Mouse (Mus musculus) heart, embryonic 10.5 days (tissue): ENCODE results near the gene Hist1h2bj. TPM values are rescaled to one million over a fixed set of nuclear protein-coding genes. Genes with fewer than 3 reads are reported as not detected.

Experiments used
- DNase-seq: peaks from one replicate; pipeline ENCODE4 v3.0.0-alpha.2; 2017; ENCODE audit warnings: low spot score
- H3K27ac ChIP-seq: fragments of 300-500 bp; sonication (generic); 2 replicates; pipeline ENCODE4 v1.5.1; 2016; ENCODE audit warnings: mild to moderate bottlenecking
- H3K27me3 ChIP-seq: fragments of 300-500 bp; sonication (generic); 2 replicates; pipeline ENCODE4 v1.6.1; 2016; ENCODE audit warnings: mild to moderate bottlenecking; ENCODE audit not compliant: poor library complexity, insufficient read depth, severe bottlenecking
- H3K36me3 ChIP-seq: fragments of 300-500 bp; sonication (generic); 2 replicates; pipeline ENCODE4 v1.6.1; 2016; ENCODE audit warnings: mild to moderate bottlenecking, moderate library complexity
- H3K4me1 ChIP-seq: fragments of 300-500 bp; sonication (generic); 2 replicates; pipeline ENCODE4 v1.6.1; 2016; ENCODE audit warnings: mild to moderate bottlenecking
- H3K4me3 ChIP-seq: fragments of 300-500 bp; sonication (generic); 2 replicates; pipeline ENCODE4 v1.5.1; 2016; ENCODE audit warnings: mild to moderate bottlenecking, moderate library complexity
- H3K9me3 ChIP-seq: fragments of 300-500 bp; sonication (generic); 2 replicates; pipeline ENCODE4 v1.6.1; 2016; ENCODE audit warnings: mild to moderate bottlenecking, moderate library complexity
- WGBS: fragments of 180-500 bp; shearing (Covaris S2); methylation state at CpG from one replicate; pipeline ENCODE4 v1.1.7; 2016; 5-methylcytosine and 5-hydroxymethylcytosine counted together
- polyA plus RNA-seq: library from polyadenylated mRNA; unstranded; fragments of >200 nt; fragmentation: Nextera tagmentation; extraction: Ambion mirVana; gene quantifications from 2 replicates; pipeline ENCODE4 v1.2.1, GENCODE M21; 2016

Hist1h2bj gene
- polyA plus RNA-seq, 1 experiment from 2014 or later: 12.9 TPM

DNA sequence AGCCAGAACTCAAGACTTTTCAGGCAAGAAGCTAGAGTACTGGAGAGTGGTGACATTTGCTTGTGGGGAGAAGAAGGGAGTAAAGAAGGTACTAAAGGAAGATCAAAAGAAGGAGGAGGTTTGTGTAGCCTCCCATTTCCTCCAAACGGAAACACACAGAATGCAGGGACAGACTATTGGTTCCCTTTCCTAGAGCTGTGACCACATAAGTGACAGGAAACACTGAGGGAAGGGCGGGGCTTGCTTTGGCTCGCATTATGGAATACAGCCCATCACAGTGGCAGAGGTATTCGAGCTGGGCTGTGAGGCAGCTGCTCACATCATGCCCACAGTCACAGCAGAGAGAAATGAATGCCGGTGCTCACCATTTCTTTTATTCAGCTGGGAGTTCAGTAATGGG, 41.2 kb upstream of the Hist1h2bj start:
- WGBS: 27% methylated on average over 5 of the region's 5 CpGs
- Histone ChIP-seq H3K36me3 (no peaks in the 10 kb centered on the region), H3K4me3 (0 out of 2 replicates have a peak overlapping the region, but pooled peaks have one; percentile 5), H3K4me1 (peaks cover 18% of the 10 kb centered on the region), H3K27ac (no peak overlapping the region), H3K9me3 (no peaks in the 10 kb centered on the region), H3K27me3 (peaks cover 100% of the 10 kb centered on the region)
- DNase-seq: no peak

DNA sequence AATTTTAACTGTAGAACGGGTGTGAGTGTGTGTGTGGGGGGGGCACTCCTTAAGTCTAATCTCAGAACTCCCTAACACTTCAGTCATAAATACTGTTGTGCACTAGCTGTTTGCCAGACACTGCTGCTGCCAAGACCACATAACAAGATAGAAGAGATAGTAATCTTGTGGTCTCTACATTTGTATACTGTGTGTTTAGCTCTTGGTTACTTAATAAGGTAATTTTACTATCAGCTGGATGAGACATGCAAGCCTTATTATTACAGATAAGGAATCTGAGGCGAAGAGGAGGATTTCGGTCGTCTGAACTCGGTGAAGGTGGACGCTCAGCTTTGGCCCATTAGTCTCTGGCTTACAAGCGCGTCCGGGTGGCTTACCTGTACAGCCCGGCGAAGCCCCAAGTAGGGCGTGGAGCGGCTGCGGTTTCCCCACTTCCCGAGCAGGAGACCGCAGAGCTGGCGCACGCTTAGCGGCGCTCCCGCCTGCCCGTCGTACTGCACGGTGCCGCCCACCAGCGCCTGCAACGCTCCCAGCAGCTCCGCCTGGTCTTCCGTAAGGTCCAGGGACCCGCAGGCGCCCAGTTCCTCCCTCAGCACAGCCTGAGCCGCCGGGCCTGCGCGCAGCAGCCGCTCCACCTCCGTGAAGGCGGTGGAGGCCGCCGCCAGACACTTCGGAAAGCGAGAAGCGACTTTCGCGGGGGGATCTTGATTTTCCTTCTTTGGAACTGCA, 37.2 kb upstream of the Hist1h2bj start:
- peak overlapping the region; percentile 69 for H3K4me3 ChIP-seq
- H3K36me3 ChIP-seq: no peaks in the 10 kb centered on the region
- H3K9me3 ChIP-seq: no peaks in the 10 kb centered on the region
- 0 out of 2 replicates have a peak overlapping the region, but pooled peaks have one; percentile 22 for H3K27ac ChIP-seq
- H3K27me3 ChIP-seq: peaks cover 100% of the 10 kb centered on the region
- WGBS: under 1% methylated on average over 45 of the region's 45 CpGs
- no peak for DNase-seq
- H3K4me1 ChIP-seq: peaks cover 18% of the 10 kb centered on the region

DNA sequence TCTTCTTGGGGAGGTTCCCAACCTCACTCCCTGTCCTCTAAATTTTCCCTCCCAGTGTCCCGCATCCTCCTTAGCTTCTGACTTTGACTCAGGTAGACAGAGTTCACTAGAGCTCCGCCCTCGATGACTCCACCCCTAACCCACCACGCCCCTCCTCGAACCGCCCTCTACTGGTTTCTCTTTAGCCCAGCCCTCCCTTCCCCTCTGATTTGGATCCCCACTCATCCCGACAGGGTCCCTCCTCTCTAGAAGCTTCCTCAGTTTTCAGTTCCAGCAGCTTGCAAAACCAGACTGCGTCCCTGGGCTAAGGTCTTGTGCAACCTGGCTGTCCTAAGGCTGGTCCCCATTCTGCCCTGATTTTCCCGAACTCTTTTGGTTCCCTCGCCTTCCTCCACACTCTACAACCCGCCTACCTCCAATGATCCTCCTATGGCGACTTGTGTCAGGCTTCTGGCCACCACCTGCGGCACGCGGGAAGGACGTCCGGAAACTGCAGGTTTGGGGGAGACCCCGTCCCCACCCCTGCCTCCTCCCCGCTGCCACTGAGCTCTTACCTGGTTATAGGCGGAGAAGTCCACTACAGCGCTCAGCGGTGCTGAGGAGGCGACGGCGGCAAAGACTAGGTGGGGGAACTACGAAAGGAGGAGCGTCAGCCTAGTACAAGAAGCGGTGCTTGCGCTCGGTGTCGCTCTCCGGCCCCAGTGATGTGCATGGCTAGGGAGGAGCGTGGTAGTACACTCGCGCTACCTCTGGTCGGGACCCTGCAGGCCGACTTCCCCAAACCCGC, 36.5 kb upstream of the Hist1h2bj start:
- under 1% methylated on average over 38 of the region's 38 CpGs for WGBS
- no peak for DNase-seq
- Histone ChIP-seq H3K4me3 (peak overlapping the region; percentile 69), H3K4me1 (peaks cover 18% of the 10 kb centered on the region), H3K27ac (peak overlapping the region; percentile 36; the same call in 1 of the 2 replicates), H3K36me3 (no peaks in the 10 kb centered on the region), H3K27me3 (peaks cover 99% of the 10 kb centered on the region), H3K9me3 (no peaks in the 10 kb centered on the region)

DNA sequence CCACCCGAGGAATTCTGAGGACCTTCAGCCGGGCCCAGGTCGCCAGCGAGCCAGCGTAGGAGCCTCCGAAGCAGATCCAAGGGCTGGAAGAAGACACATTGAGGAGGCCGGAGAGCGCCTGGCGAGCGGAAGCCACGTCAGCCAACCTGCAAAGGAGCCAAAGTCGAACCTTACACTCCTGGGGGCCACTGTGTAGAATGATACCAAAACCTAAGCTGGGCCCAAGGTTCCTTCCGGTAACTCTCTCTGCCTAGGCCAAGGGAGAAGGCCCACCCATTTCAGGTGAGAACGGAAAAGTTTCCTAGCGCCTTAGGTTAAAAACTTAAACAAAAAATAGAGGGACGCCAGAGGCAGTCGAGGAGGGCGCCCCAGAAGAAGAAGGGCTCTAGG, 35.9 kb upstream of the Hist1h2bj start:
- H3K4me1 ChIP-seq: peaks cover 18% of the 10 kb centered on the region
- H3K27ac ChIP-seq: no peak overlapping the region
- H3K4me3 ChIP-seq: peak overlapping the region; percentile 69
- WGBS: 2% methylated on average over 18 of the region's 18 CpGs
- no peak for DNase-seq
- H3K9me3 ChIP-seq: no peaks in the 10 kb centered on the region
- H3K36me3 ChIP-seq: no peaks in the 10 kb centered on the region
- H3K27me3 ChIP-seq: peaks cover 98% of the 10 kb centered on the region

DNA sequence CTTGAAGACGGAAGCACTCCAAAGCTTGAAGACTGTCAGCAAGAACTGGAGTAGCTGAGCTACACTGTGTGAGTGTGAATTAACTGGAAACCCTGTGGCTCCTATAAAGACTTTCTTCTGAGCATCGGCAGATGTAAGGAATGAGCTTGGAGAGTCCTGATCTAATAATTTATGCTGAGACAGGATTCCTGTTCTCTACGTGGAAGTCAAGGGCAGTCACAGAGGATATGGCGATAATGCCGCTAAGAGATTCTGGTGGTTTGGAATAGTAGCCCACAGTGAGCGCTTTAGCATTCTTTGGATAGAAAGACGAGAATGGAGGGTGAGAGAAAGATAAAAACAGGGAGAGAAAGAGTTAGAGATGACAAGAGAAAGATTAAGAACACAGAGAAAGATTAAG, 35.1 kb upstream of the Hist1h2bj start:
- no peaks in the 10 kb centered on the region for H3K9me3 ChIP-seq
- 57% methylated on average over 7 of the region's 7 CpGs for WGBS
- no peak overlapping the region for H3K27ac ChIP-seq
- H3K4me3 ChIP-seq: no peak overlapping the region
- peaks cover 18% of the 10 kb centered on the region for H3K4me1 ChIP-seq
- DNase-seq: no peak
- no peaks in the 10 kb centered on the region for H3K36me3 ChIP-seq
- H3K27me3 ChIP-seq: peaks cover 97% of the 10 kb centered on the region

DNA sequence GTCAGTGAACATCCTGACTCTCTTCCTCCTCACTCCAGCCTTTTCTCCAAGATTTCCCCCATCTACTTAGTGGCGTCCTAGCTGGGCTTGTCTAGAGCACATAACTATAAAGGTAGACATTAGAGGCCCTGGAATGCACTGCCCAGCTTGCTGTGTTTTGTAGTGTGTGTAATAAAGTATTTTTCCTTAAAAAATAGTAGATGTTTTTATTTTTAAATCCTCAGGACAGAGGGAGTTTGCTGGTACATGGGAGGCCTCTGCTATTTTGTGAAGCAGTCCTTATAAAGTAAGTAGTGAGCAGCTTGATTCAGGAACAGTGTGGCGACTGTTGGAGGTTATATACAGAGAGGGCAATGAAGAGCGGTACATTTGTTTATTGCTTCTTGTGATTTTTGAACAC, 34.3 kb upstream of the Hist1h2bj start:
- no peak for DNase-seq
- WGBS: 75% methylated on average over 3 of the region's 3 CpGs
- Histone ChIP-seq H3K36me3 (no peaks in the 10 kb centered on the region), H3K4me1 (peaks cover 18% of the 10 kb centered on the region), H3K27me3 (peaks cover 96% of the 10 kb centered on the region), H3K4me3 (no peak overlapping the region), H3K9me3 (no peaks in the 10 kb centered on the region), H3K27ac (no peak overlapping the region)

DNA sequence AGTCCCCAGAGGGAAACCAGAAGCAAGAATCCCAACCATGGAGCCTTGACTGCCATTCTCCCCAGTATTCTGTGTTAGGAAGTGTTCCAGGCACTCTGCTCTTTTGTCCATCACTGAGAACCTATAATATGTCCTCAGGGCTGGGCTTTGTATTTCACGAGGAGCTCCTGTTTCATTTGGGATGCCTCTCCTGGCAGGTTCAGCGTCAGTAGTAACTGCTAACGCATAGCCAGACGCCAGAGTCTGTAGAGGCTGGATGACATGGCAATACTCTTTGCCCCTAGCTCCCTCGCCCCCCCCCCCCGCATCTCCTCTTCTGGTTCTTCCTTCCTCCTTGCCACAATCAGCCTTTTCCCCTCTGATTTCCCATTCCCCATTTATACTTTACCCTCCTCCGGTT, 33.4 kb upstream of the Hist1h2bj start, which contains the start of gene Prss16:
TSS of gene Prss16 (minus strand) at position 101 of the 400 bp plus-strand sequence.
- Histone ChIP-seq H3K4me1 (peaks cover 27% of the 10 kb centered on the region), H3K4me3 (no peak within 1 kb of the TSS), H3K36me3 (no peaks in the 10 kb centered on the region), H3K27ac (no peak within 1 kb of the TSS), H3K9me3 (no peaks in the 10 kb centered on the region), H3K27me3 (peaks cover 96% of the 10 kb centered on the region)
- DNase-seq: no peak
- 30% methylated on average over 7 of the region's 7 CpGs for WGBS

DNA sequence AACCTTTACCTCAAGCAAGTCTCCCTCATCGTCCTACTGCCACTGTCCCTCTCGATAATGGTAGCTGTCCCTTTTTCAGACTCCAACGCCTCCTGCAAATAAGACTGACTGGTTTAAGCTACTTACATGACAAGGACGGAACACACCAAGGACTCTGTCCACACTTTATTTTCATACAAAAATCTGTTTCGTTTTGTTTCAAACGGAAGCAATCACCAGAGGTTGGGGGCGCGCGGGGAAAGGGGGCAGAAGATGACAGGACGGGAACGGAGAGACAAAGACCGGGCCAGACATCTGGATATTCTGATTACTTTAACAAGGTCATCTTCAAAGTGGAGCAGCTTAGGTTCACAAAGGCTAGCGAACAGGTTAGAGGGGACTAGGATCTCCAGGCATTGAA, 29.3 kb upstream of the Hist1h2bj start:
- Histone ChIP-seq H3K27ac (no peak overlapping the region), H3K36me3 (no peaks in the 10 kb centered on the region), H3K4me1 (peaks cover 9% of the 10 kb centered on the region), H3K4me3 (peak overlapping the region; percentile 49), H3K27me3 (peaks cover 64% of the 10 kb centered on the region), H3K9me3 (no peaks in the 10 kb centered on the region)
- no peak for DNase-seq
- WGBS: 22% methylated on average over 13 of the region's 13 CpGs

DNA sequence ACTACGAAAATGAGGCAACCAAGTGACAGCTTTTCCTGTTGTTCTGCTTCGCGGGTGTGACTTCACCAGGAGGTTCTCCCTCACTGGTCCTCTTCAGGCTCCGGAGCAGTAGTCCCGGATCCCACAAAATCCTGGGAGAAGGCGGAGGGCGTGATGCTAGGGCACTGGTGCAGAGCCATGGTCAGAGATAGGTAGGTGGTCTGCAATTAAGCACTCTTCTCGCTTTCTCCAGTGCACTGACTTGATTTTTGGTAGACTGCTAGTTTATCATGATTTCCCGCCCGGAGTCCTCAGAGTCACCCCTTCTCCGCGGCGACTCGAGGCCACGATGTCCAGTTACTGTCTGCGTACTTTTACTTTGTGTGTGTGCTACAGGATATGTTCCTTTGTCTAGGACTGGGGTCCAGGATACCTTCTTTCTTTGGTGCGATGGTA, 28.6 kb upstream of the Hist1h2bj start:
- H3K4me3 ChIP-seq: peak overlapping the region; percentile 49
- 10% methylated on average over 17 of the region's 17 CpGs for WGBS
- H3K4me1 ChIP-seq: peaks cover 9% of the 10 kb centered on the region
- peaks cover 61% of the 10 kb centered on the region for H3K27me3 ChIP-seq
- H3K9me3 ChIP-seq: no peaks in the 10 kb centered on the region
- H3K36me3 ChIP-seq: no peaks in the 10 kb centered on the region
- H3K27ac ChIP-seq: no peak overlapping the region
- no peak for DNase-seq

DNA sequence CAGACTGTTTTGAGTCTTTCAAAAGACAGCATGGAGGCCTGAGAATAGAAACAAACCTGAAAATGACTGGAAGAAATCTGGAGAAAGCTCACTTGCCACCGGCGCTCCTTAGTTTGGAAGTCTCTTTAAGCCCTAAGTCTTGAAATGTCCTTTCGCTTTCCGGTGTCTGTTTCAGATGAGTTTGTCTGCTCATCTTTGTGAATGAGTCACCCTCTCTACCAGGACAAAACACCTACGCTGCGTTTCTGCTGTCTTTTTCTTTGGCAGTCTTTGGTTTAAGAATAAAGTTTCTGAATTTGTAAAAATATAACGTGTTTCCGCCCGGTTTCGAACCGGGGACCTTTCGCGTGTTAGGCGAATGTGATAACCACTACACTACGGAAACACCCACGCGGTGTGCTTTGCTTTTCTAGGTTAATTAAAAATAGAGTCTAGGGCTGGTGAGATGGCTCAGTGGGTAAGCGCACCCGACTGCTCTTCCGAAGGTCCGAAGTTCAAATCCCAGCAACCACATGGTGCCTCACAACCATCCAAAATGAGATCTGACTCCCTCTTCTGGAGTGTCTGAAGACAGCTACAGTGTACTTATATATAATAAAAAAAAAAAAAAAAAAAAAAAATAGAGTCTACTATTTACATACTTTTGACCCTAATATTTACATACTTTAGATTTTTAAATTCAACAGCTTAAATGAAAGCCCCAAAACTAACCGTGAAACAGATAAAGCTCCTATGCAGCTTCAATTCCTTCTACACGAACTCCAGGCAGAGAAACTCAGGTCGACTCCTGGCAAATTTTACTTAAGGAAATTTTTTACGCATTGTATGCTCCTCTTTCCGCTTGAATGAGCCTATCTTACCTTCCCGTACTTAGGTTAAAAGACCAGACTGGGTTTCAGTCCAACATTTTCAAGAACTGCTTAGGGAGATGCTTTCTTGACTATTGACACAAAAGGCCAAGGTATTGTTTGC, 27.2 kb upstream of the Hist1h2bj start:
- peak; percentile 92 for DNase-seq
- H3K27me3 ChIP-seq: peaks cover 48% of the 10 kb centered on the region
- H3K27ac ChIP-seq: no peak overlapping the region
- WGBS: 14% methylated on average over 27 of the region's 27 CpGs
- peaks cover 9% of the 10 kb centered on the region for H3K4me1 ChIP-seq
- H3K9me3 ChIP-seq: no peaks in the 10 kb centered on the region
- peak overlapping the region; percentile 49 for H3K4me3 ChIP-seq
- H3K36me3 ChIP-seq: no peaks in the 10 kb centered on the region

DNA sequence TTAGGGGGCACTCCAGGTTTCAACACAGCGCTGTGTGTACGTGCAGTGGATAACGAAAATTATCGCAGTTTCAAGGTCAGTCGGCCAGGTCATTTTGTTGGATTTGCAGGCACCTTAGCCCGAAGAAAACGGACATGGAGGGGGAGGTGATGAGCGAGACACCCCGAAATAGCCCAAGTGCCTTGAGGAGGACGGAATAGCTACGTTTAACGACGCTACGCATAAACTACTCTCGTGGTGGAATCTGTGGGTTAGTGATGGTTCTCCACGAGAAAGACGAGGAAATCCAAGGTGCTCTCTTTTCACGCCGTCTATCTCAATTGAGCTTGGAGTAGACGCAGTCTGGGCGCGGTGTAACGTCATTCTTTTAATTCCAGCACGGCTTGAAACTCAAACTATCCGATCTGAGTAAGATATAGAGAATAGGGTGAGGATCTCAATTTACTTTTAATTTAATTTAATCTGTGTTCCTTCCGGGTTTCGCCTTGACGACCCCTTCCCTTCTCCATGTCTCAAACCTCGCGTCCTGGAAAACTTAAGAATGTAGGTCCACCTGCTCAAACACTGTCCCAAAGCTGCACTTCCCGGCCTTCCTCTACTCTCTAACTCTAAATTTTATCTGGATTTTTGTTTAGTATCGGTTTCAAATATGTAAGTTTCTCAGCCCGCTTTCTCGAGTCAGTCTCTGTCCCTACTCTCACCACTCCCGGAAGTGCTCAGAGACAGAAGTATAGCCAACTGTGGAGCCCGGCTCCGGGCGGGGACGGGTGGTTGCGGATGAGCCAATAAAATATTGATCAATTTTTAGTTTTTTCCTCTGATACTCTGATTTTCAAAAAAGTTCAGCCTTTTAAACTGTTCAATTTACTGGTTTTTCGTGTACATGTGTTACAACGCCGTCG, 22.8 kb upstream of the Hist1h2bj start:
- H3K27me3 ChIP-seq: peaks cover 7% of the 10 kb centered on the region
- H3K4me3 ChIP-seq: peak overlapping the region; percentile 65
- H3K36me3 ChIP-seq: no peaks in the 10 kb centered on the region
- H3K27ac ChIP-seq: peak overlapping the region; percentile 75
- DNase-seq: peak; percentile 76
- H3K4me1 ChIP-seq: no peaks in the 10 kb centered on the region
- under 1% methylated on average over 44 of the region's 44 CpGs for WGBS
- H3K9me3 ChIP-seq: no peaks in the 10 kb centered on the region
